Mouse (Mus musculus) heart, embryonic 13.5 days (tissue): ENCODE data around the gene Ern2. TPM values are rescaled to one million over a fixed set of nuclear protein-coding genes. Genes with fewer than 3 reads are reported as not detected.

Experiments
- ATAC-seq: fragments of 200-750 bp; cut with Nextera tagmentation; 2 replicates; pipeline ENCODE4 v1.8.0; 2017; ENCODE audit warnings: moderate TSS enrichment; ENCODE audit not compliant: insufficient number of reproducible peaks, low FRiP score, low TSS enrichment; ENCODE audit errors: extremely low read depth
- H3K27ac ChIP-seq: fragments of 300-500 bp; sonication (generic); replicated peaks from 2 replicates; pipeline ENCODE4 v1.5.1; 2015; ENCODE audit warnings: moderate library complexity, mild to moderate bottlenecking, inconsistent platforms
- H3K27me3 ChIP-seq: fragments of 300-500 bp; sonication (generic); replicated peaks from 2 replicates; pipeline ENCODE4 v1.6.1; 2015; ENCODE audit warnings: mild to moderate bottlenecking, inconsistent platforms
- H3K36me3 ChIP-seq: fragments of 300-500 bp; sonication (generic); 2 replicates; pipeline ENCODE4 v1.6.1; 2015; ENCODE audit warnings: mild to moderate bottlenecking, inconsistent platforms
- H3K4me1 ChIP-seq: fragments of 300-500 bp; sonication (generic); 2 replicates; pipeline ENCODE4 v1.6.1; 2015; ENCODE audit warnings: inconsistent platforms
- H3K4me2 ChIP-seq: fragments of 300-500 bp; sonication (generic); 2 replicates; pipeline ENCODE4 v1.6.1; 2015; ENCODE audit warnings: inconsistent platforms, mild to moderate bottlenecking, moderate library complexity
- H3K4me3 ChIP-seq: fragments of 300-500 bp; sonication (generic); 2 replicates; pipeline ENCODE4 v1.5.1; 2015; ENCODE audit warnings: moderate library complexity, mild to moderate bottlenecking, inconsistent platforms
- H3K9ac ChIP-seq: fragments of 300-500 bp; sonication (generic); 2 replicates; pipeline ENCODE4 v1.6.1; 2015; ENCODE audit warnings: inconsistent platforms, mild to moderate bottlenecking, moderate library complexity
- H3K9me3 ChIP-seq: fragments of 300-500 bp; sonication (generic); 2 replicates; pipeline ENCODE4 v1.6.1; 2016; ENCODE audit warnings: inconsistent platforms
- WGBS: fragments of 180-500 bp; shearing (Covaris S2); methylation state at CpG from one replicate; pipeline ENCODE4 v1.1.7; 2015; ENCODE audit warnings: mixed read lengths; 5-methylcytosine and 5-hydroxymethylcytosine counted together
- polyA plus RNA-seq: library from polyadenylated mRNA; unstranded; fragments of >200 nt; fragmentation: Nextera tagmentation; extraction: Ambion mirVana; gene quantifications from 2 replicates; pipeline ENCODE4 v1.2.1, GENCODE M21; 2015

Ern2 gene
- polyA plus RNA-seq, 1 experiment from 2014 or later, result not detected

DNA sequence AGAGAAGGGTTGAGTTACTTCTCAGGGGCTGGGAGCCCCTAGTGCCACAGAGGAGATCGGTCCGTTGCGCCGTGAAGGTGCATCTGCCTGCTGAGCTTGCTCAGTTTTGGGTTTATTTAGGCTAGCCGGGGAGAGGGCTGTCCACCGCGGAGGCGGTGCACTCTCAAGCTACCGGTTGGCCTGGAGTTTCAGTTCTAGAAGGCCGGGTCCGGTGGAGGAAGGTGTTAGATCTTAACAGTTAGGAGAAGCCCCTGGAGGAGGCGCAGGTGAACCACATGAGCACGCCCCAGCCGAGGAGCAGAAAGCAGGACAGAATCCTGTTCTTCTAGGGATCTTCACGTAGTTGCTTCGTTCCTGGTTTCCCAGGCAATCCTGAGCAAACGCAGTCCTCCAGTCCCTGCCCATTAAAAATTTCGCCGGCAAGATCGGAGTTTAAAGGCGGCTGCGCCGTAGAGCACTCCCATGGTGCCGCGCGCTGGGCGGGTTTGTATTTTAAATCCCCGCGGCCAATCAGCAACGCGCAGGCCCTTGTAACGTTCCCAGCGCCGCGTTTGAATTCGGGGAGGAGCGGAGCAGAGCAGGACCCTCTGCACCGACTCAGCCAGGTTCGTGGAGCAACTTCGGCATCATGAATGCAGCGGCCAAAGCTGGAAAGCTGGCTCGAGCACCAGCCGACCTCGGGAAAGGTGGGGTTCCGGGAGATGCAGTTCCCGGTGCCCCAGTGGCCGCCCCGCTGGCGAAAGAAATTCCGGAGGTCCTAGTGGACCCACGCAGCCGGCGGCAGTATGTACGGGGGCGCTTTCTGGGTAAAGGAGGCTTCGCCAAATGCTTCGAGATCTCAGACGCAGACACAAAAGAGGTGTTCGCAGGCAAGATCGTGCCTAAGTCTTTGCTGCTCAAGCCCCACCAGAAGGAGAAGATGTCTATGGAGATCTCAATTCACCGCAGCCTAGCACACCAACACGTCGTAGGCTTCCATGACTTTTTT is 26.8 kb downstream of the Ern2 start, which contains the start of gene Plk1:
Plk1 (plus strand) TSS at position 525 of the 988 bp plus-strand sequence.
- Histone ChIP-seq H3K9ac (peak within 1 kb of the TSS; percentile 89), H3K27me3 (no peaks in the 10 kb centered on the region), H3K4me3 (peak within 1 kb of the TSS; percentile 91), H3K4me2 (peak within 1 kb of the TSS; percentile 97), H3K4me1 (peaks cover 37% of the 10 kb centered on the region), H3K27ac (peak within 1 kb of the TSS; percentile 81), H3K9me3 (no peaks in the 10 kb centered on the region), H3K36me3 (peaks cover 32% of the 10 kb centered on the region)
- ATAC-seq, result peak; percentile 82
- under 1% methylated on average over 63 of the region's 63 CpGs for WGBS

DNA sequence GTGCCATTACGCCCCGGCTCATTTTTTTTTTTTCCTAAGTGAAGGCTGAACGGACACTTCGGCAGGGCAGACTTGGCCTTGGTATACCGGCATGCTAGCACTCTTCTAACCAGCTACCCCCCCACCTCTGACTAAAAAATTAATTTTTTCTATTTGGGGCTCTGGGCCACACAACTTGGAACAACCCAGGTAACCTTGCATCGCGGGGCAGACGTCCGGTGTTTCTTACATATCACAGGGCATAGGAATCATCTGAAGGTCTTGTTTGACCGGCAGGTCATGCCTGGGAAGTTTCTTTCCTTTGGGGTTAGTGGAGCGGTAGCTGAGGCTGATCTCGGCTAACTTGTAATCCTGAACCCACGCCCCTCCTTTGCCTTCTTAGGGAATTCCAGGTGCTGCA is 27.5 kb downstream of the Ern2 start:
- WGBS, result 8% methylated on average over 13 of the region's 13 CpGs
- Histone ChIP-seq H3K4me1 (peaks cover 37% of the 10 kb centered on the region), H3K36me3 (peaks cover 31% of the 10 kb centered on the region), H3K27me3 (no peaks in the 10 kb centered on the region), H3K27ac (peak overlapping the region; percentile 81), H3K4me3 (peak overlapping the region; percentile 91), H3K4me2 (peak overlapping the region; percentile 97), H3K9ac (peak overlapping the region; percentile 88), H3K9me3 (no peaks in the 10 kb centered on the region)
- no peak for ATAC-seq

- ATAC-seq, result no peak
- peaks cover 42% of the 10 kb centered on the region for H3K36me3 ChIP-seq
- 77% methylated on average over 4 of the region's 4 CpGs for WGBS
These were observed 33.5 kb downstream of the Ern2 start for GRCm38 (mm10) chr7:122152473-122152872.

GRCm38 (mm10) chr7:122140991-122141390 is 45.0 kb downstream of the Ern2 start:
- Histone ChIP-seq H3K4me3 (no peak overlapping the region), H3K36me3 (peaks cover 98% of the 10 kb centered on the region), H3K9ac (no peak overlapping the region), H3K27ac (no peak overlapping the region), H3K4me1 (no peaks in the 10 kb centered on the region), H3K9me3 (no peaks in the 10 kb centered on the region), H3K27me3 (no peaks in the 10 kb centered on the region), H3K4me2 (no peak overlapping the region)
- no peak for ATAC-seq

More at GRCm38 (mm10) chr7:122152473-122152872, 33.5 kb downstream of the Ern2 start:
- Histone ChIP-seq H3K9ac (no peak overlapping the region), H3K27me3 (no peaks in the 10 kb centered on the region), H3K27ac (no peak overlapping the region), H3K4me1 (peaks cover 3% of the 10 kb centered on the region), H3K4me3 (no peak overlapping the region), H3K9me3 (no peaks in the 10 kb centered on the region), H3K4me2 (no peak overlapping the region)

- Histone ChIP-seq H3K4me1 (peaks cover 7% of the 10 kb centered on the region), H3K9me3 (no peaks in the 10 kb centered on the region), H3K27ac (no peak overlapping the region), H3K9ac (no peak overlapping the region), H3K27me3 (no peaks in the 10 kb centered on the region), H3K4me3 (no peak overlapping the region), H3K36me3 (peaks cover 87% of the 10 kb centered on the region), H3K4me2 (no peak overlapping the region)
- ATAC-seq, result no peak
- WGBS, result 92% methylated on average over 5 of the region's 5 CpGs
These were observed 47.8 kb downstream of the Ern2 start for GRCm38 (mm10) chr7:122138190-122138589.

DNA sequence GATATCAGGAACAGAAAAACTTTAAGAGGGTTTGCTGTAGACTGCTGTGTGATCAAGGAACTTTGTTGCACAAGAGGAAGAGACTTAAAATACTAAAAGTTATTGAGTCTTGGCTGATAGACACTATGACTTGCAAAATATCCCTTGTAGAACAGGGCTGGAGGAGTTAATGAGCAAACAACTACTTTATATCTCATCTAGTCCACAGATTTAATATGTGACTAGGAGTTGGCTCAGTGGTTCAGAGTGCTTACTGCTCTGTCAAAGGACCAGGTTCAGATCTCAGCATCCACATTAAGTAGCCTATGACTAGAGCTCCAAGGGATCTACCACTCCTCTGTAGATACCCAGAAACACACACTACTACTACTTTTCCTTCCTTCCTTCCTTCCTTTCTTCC is 48.9 kb downstream of the Ern2 start:
- no peak overlapping the region for H3K9ac ChIP-seq
- H3K36me3 ChIP-seq, result peaks cover 77% of the 10 kb centered on the region
- no peak overlapping the region for H3K4me2 ChIP-seq
- no peak overlapping the region for H3K4me3 ChIP-seq
- H3K9me3 ChIP-seq, result no peaks in the 10 kb centered on the region
- H3K27ac ChIP-seq, result no peak overlapping the region
- no peaks in the 10 kb centered on the region for H3K27me3 ChIP-seq
- peaks cover 11% of the 10 kb centered on the region for H3K4me1 ChIP-seq
- ATAC-seq, result no peak

DNA sequence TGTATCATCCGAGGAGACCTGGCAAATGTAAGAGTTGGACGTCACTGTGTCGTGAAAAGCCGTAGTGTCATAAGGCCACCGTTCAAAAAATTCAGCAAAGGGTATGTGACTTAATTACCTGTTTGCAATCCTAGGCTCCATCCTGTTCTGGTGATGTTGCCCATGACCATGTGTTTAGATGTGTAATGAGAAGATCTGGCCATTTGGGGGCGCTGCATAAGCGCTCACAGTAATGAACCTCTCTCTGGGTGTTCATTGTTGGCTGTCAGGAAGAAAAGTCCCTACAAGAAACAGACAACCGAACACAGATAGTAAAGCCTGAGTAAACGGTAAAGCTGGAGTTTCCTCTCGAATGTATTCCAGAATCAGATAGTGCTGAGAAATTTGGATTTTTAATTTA is 50.9 kb downstream of the Ern2 start:
- 65% methylated on average over 10 of the region's 10 CpGs for WGBS
- Histone ChIP-seq H3K4me2 (no peak overlapping the region), H3K9me3 (no peaks in the 10 kb centered on the region), H3K36me3 (peaks cover 57% of the 10 kb centered on the region), H3K9ac (no peak overlapping the region), H3K27me3 (no peaks in the 10 kb centered on the region), H3K27ac (no peak overlapping the region), H3K4me1 (peaks cover 20% of the 10 kb centered on the region), H3K4me3 (no peak overlapping the region)
- ATAC-seq, result no peak

DNA sequence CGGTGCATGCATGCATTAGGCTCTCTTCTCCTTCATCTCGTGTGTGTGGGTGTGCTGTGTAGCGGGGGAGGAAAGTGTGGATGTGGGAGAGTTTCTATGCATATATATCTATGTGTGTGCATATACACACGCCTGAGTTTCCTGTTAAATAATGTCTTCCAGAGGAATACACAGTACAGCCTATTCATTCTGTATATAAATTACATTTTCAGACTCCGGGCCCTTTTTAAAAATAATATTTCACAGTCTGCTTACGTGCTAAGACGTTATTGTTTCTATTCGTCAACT is 52.7 kb downstream of the Ern2 start:
- no peak for ATAC-seq
- peak overlapping the region; percentile 93 for H3K4me3 ChIP-seq
- H3K27me3 ChIP-seq, result no peaks in the 10 kb centered on the region
- peak overlapping the region; percentile 80 for H3K4me2 ChIP-seq
- WGBS, result 13% methylated on average over 8 of the region's 8 CpGs
- H3K9ac ChIP-seq, result peak overlapping the region; percentile 88
- H3K27ac ChIP-seq, result peak overlapping the region; percentile 75
- H3K4me1 ChIP-seq, result peaks cover 20% of the 10 kb centered on the region
- peaks cover 48% of the 10 kb centered on the region for H3K36me3 ChIP-seq
- no peaks in the 10 kb centered on the region for H3K9me3 ChIP-seq

DNA sequence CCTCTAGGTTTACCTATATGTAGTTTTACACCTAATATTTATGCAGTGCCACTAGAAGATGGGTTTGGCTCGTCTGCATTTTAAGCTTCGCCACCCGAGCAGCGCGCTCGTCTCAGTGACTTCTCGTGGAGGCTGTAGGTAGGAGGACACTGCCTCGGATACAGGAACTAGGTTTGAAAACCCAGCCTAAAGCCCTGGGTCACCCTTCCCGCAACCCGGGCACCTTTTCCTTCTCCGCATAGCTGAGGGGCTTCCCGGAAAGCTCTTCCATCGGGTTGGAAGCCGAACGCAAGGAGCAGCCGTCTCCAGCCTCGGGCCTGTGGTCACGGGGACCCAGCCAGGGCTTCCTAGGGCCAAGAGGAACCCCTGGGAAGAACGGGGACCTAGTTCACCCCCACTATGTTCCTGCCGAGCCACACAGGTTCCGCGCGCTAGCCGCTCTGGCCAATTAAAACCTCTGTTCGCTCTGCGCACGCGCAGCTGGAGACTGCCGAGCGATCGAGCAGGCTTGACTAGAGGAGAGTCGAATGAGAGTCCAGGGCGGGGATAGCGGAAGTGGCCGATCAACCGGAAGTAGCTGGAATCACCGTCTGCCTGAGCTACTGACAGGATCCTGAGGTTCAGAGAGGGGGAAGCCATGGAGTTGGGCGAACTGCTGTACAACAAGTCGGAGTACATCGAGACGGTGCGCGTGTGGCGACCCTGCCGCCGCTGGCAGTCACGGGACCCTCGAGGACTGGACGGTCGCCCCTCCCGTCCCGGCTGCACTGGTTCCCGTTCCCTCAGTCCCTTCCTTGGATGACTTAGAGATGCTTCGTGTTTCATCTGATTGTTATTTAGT is 53.3 kb downstream of the Ern2 start, which contains the start of the genes Palb2 and Dctn5:
Palb2 (minus strand) TSS at position 489 of the 841 bp plus-strand sequence.
Dctn5 (plus strand) TSS at position 545 of the 841 bp plus-strand sequence.
- under 1% methylated on average over 54 of the region's 54 CpGs for WGBS
- Histone ChIP-seq H3K4me3 (peak within 1 kb of the TSS; percentile 93), H3K27me3 (no peaks in the 10 kb centered on the region), H3K4me1 (peaks cover 20% of the 10 kb centered on the region), H3K9ac (peak within 1 kb of the TSS; percentile 88), H3K9me3 (no peaks in the 10 kb centered on the region), H3K36me3 (peaks cover 48% of the 10 kb centered on the region), H3K27ac (peak within 1 kb of the TSS; percentile 75), H3K4me2 (peak within 1 kb of the TSS; percentile 90)
- ATAC-seq, result peak; percentile 94

DNA sequence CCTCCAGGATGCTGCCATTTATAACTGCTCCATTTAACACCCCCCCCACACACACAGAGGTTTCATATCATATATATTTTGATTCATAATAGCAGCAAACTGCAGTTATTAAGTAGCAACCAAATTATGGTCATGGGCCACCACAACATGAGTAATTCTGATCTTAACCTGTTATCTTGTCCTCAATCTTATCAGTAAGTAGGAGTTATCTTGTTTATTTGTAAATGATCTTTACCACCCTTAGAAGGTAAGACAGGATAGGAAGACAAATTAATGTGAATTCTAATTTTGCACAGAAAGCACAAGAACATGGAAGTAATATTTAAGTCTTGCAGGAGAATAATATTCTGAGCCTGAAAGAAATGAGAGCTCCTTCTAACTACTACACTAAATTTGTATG is 54.2 kb downstream of the Ern2 start:
- no peak overlapping the region for H3K27ac ChIP-seq
- peaks cover 48% of the 10 kb centered on the region for H3K36me3 ChIP-seq
- H3K9ac ChIP-seq, result peak overlapping the region; percentile 88
- H3K4me2 ChIP-seq, result peak overlapping the region; percentile 90
- H3K4me3 ChIP-seq, result peak overlapping the region; percentile 93
- ATAC-seq, result no peak
- peaks cover 20% of the 10 kb centered on the region for H3K4me1 ChIP-seq
- no peaks in the 10 kb centered on the region for H3K9me3 ChIP-seq
- H3K27me3 ChIP-seq, result no peaks in the 10 kb centered on the region

GRCm38 (mm10) chr7:122126946-122127345 is 59.1 kb downstream of the Ern2 start:
- Histone ChIP-seq H3K36me3 (peaks cover 66% of the 10 kb centered on the region), H3K4me2 (no peak overlapping the region), H3K4me1 (peaks cover 8% of the 10 kb centered on the region), H3K9me3 (no peaks in the 10 kb centered on the region), H3K27ac (no peak overlapping the region), H3K4me3 (no peak overlapping the region), H3K27me3 (no peaks in the 10 kb centered on the region), H3K9ac (no peak overlapping the region)
- ATAC-seq, result no peak
- 88% methylated on average over 11 of the region's 11 CpGs for WGBS
